Mouse (Mus musculus): Measurements from ENCODE around the gene Slc6a12. TPM values are rescaled to one million over a fixed set of nuclear protein-coding genes. Genes with fewer than 3 reads are reported as not detected.

Gene Slc6a12
- total RNA-seq (2021), result 1 to 10 TPM in 1 of 2 experiments, under 1 TPM in 1; 0.72 to 1.7 TPM

- intact Hi-C loops (cut with DNase I), result no loop called here
- no peak for DNase-seq (ENCODE audit: low spot score in 2 of 2)
Observed at GRCm38 (mm10) chr6:121343026-121343770, at the start of gene Slc6a12. Gene Slc6a12 (plus strand): TSS chr6:121343076.

GRCm38 (mm10) chr6:121299317-121299716 lies 43.6 kb upstream of the Slc6a12 start:
- no peak for DNase-seq (ENCODE audit: low spot score in 2 of 2)
- intact Hi-C loops (cut with DNase I), result no loop called here

- DNase-seq (ENCODE audit: low spot score in 2 of 2), result no peak
- intact Hi-C loops (cut with DNase I), result no loop called here
Observed at GRCm38 (mm10) chr6:121299954-121300353, 42.9 kb upstream of the Slc6a12 start, which contains the start of gene Slc6a13. Gene Slc6a13 (plus strand): TSS chr6:121300227.

GRCm38 (mm10) chr6:121300504-121300903 lies 42.4 kb upstream of the Slc6a12 start:
- intact Hi-C loops (cut with DNase I), result no loop called here
- no peak for DNase-seq (ENCODE audit: low spot score in 2 of 2)

- no peak for DNase-seq (ENCODE audit: low spot score in 2 of 2)
- intact Hi-C loops (cut with DNase I), result no loop called here
Observed at GRCm38 (mm10) chr6:121303466-121304220, 39.2 kb upstream of the Slc6a12 start.

- intact Hi-C loops (cut with DNase I), result no loop called here
- no peak for DNase-seq (ENCODE audit: low spot score in 2 of 2)
Observed at GRCm38 (mm10) chr6:121304630-121305029, 38.2 kb upstream of the Slc6a12 start.

- no peak for DNase-seq (ENCODE audit: low spot score in 2 of 2)
- intact Hi-C loops (cut with DNase I), result no loop called here
Observed at GRCm38 (mm10) chr6:121305571-121305970, 37.3 kb upstream of the Slc6a12 start.

- intact Hi-C loops (cut with DNase I), result no loop called here
- DNase-seq (ENCODE audit: low spot score in 2 of 2), result no peak
Observed at GRCm38 (mm10) chr6:121310984-121311383, 31.9 kb upstream of the Slc6a12 start.

GRCm38 (mm10) chr6:121319099-121319498 lies 23.8 kb upstream of the Slc6a12 start:
- no peak for DNase-seq (ENCODE audit: low spot score in 2 of 2)
- intact Hi-C loops (cut with DNase I), result no loop called here

GRCm38 (mm10) chr6:121322381-121323110 lies 20.3 kb upstream of the Slc6a12 start:
- intact Hi-C loops (cut with DNase I), result no loop called here
- no peak for DNase-seq (ENCODE audit: low spot score in 2 of 2)

GRCm38 (mm10) chr6:121325298-121325697 lies 17.6 kb upstream of the Slc6a12 start:
- intact Hi-C loops (cut with DNase I), result no loop called here
- no peak for DNase-seq (ENCODE audit: low spot score in 2 of 2)

GRCm38 (mm10) chr6:121325740-121326139 lies 17.1 kb upstream of the Slc6a12 start:
- DNase-seq (ENCODE audit: low spot score in 2 of 2), result no peak
- intact Hi-C loops (cut with DNase I), result no loop called here

- DNase-seq (ENCODE audit: low spot score in 2 of 2), result no peak
- intact Hi-C loops (cut with DNase I), result no loop called here
Observed at GRCm38 (mm10) chr6:121326486-121327069, 16.3 kb upstream of the Slc6a12 start.

- peak; percentile 23 for DNase-seq (ENCODE audit: low spot score in 2 of 2)
- intact Hi-C loops (cut with DNase I), result no loop called here
Observed at GRCm38 (mm10) chr6:121328417-121328884, 14.4 kb upstream of the Slc6a12 start.

- intact Hi-C loops (cut with DNase I), result no loop called here
- no peak for DNase-seq (ENCODE audit: low spot score in 2 of 2)
Observed at GRCm38 (mm10) chr6:121329848-121330508, 12.9 kb upstream of the Slc6a12 start.

GRCm38 (mm10) chr6:121335841-121336240 lies 7.0 kb upstream of the Slc6a12 start:
- intact Hi-C loops (cut with DNase I), result no loop called here
- no peak for DNase-seq (ENCODE audit: low spot score in 2 of 2)

- no peak for DNase-seq (ENCODE audit: low spot score in 2 of 2)
- intact Hi-C loops (cut with DNase I), result no loop called here
Observed at GRCm38 (mm10) chr6:121336558-121336957, 6.3 kb upstream of the Slc6a12 start.

- intact Hi-C loops (cut with DNase I), result no loop called here
- no peak for DNase-seq (ENCODE audit: low spot score in 2 of 2)
Observed at GRCm38 (mm10) chr6:121337229-121337628, 5.6 kb upstream of the Slc6a12 start.
